Mouse (Mus musculus) intestine, embryonic 16.5 days (tissue): Measurements from ENCODE around the gene Large1. TPM values are rescaled to one million over a fixed set of nuclear protein-coding genes. Genes with fewer than 3 reads are reported as not detected.
"Not testable (repeated sequence)": the region's sequence is repeated elsewhere in the genome, so short reads cannot be mapped to it uniquely, and the experiment has no call there.

ENCODE experiments used
- ATAC-seq: fragments of 200-750 bp; cut with Nextera tagmentation; 2 replicates; pipeline ENCODE4 v1.8.0; 2017; ENCODE audit warnings: moderate TSS enrichment, moderate library complexity
- H3K27ac ChIP-seq: fragments of 300-500 bp; sonication (generic); 2 replicates; pipeline ENCODE4 v1.5.1; 2014; ENCODE audit warnings: mild to moderate bottlenecking, low read length
- H3K27me3 ChIP-seq: fragments of 300-500 bp; sonication (generic); replicated peaks from 2 replicates; pipeline ENCODE4 v1.6.1; 2014; ENCODE audit warnings: low read length, control low read depth, mixed read lengths; ENCODE audit not compliant: control insufficient read depth, insufficient read depth
- H3K36me3 ChIP-seq: fragments of 300-500 bp; sonication (generic); 2 replicates; pipeline ENCODE4 v1.6.1; 2014; ENCODE audit warnings: low read length, control low read depth; ENCODE audit not compliant: control insufficient read depth, insufficient read depth
- H3K4me1 ChIP-seq: fragments of 300-500 bp; sonication (generic); 2 replicates; pipeline ENCODE4 v1.6.1; 2014; ENCODE audit warnings: low read length, control low read depth, mixed read lengths; ENCODE audit not compliant: control insufficient read depth, insufficient read depth
- H3K4me2 ChIP-seq: fragments of 300-500 bp; sonication (generic); 2 replicates; pipeline ENCODE4 v1.6.1; 2014; ENCODE audit warnings: low read depth, low read length, control low read depth
- H3K4me3 ChIP-seq: fragments of 300-500 bp; sonication (generic); 2 replicates; pipeline ENCODE4 v1.5.1; 2014; ENCODE audit warnings: mild to moderate bottlenecking, low read length
- H3K9ac ChIP-seq: fragments of 300-500 bp; sonication (generic); 2 replicates; pipeline ENCODE4 v1.6.1; 2014; ENCODE audit warnings: low read depth, low read length
- H3K9me3 ChIP-seq: fragments of 300-500 bp; sonication (generic); 2 replicates; pipeline ENCODE4 v1.6.1; 2016; ENCODE audit warnings: low read length, control low read depth; ENCODE audit not compliant: control insufficient read depth
- WGBS: fragments of 180-500 bp; shearing (Covaris S2); extraction: QIAGEN DNeasy Blood & Tissue Kit; methylation state at CpG from one replicate; pipeline ENCODE4 v1.1.7; 2014; 5-methylcytosine and 5-hydroxymethylcytosine counted together
- polyA plus RNA-seq: library from polyadenylated mRNA; unstranded; fragments of >200 nt; fragmentation: Nextera tagmentation; extraction: Ambion mirVana; gene quantifications from 2 replicates; pipeline ENCODE4 v1.2.1, GENCODE M21; 2015

The Large1 gene
- polyA plus RNA-seq, 1 experiment from 2014 or later: 5.0 TPM

GRCm38 (mm10) chr8:73275445-73275844, 77.9 kb downstream of the Large1 start:
- H3K9ac ChIP-seq, H3K36me3 ChIP-seq, ATAC-seq, H3K27me3 ChIP-seq, H3K9me3 ChIP-seq, H3K4me2 ChIP-seq, H3K27ac ChIP-seq, H3K4me3 ChIP-seq: not testable (repeated sequence)
- peaks cover 10% of the 10 kb centered on the region; the same call in 1 of the 2 replicates for H3K4me1 ChIP-seq
- 52% methylated on average over 4 of the region's 4 CpGs for WGBS

DNA sequence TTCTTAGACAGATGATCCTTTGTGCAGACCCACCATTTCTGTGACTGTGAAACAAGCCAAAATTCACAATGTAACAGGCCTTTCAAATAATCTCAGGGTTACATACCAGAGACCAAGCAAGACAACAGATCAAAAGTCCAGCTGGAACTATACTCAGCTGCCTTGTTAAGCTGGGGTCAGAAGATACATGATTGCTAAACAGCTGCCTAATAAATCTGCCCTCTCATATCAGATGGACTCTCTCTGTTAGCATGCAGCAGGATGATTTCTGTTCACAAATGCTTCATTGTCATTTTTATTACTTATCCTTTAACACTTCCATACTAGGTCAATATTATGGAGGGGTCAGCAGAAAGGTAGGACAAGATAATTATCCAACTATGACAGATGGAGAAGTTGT, 80.2 kb downstream of the Large1 start:
- Histone ChIP-seq H3K4me3 (no peak overlapping the region), H3K27me3 (no peaks in the 10 kb centered on the region), H3K9me3 (no peaks in the 10 kb centered on the region), H3K9ac (no peak overlapping the region), H3K4me2 (no peak overlapping the region), H3K36me3 (no peaks in the 10 kb centered on the region), H3K27ac (no peak overlapping the region), H3K4me1 (peaks cover 10% of the 10 kb centered on the region; the same call in 1 of the 2 replicates)
- peak; percentile 74 for ATAC-seq

DNA sequence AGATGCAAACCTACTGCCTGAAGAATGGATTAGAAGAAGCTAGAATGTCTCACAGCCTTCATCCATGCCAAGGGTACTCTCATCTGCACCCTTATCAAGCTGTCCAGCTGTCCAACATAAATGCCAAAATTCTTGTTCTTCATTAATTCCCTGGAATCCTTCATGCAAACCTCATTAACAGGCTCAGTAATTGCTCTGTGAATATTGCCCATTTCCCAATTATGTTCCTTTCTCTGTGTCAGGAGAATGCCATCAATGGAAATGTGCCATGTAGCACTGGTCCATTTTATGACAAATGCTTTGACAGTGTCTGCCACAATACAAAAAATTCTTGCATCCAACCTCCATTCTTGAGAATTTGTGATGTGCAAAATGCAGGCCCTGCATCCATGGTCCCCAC, 82.3 kb downstream of the Large1 start:
- no peak for ATAC-seq
- H3K4me2 ChIP-seq: no peak overlapping the region

DNA sequence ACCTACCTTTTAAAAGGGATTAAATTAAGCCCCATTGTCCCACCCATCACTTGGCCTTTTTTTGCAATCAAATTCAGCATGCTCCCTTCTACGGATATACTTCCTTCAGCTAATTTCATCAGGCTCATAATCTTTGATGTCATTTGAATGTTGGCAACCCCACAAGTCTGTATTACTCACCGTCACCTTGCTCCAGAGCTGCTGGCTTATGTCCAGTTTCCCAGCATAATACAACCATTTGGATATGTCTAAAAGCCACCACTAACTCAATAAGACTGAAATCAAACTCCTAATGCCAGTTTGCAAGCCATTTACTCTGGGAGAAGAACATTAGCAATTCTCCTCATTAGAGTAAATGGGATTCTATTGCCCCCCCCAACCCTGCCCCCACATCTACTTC, 95.4 kb downstream of the Large1 start:
- Histone ChIP-seq H3K27me3 (no peaks in the 10 kb centered on the region), H3K4me3 (no peak overlapping the region), H3K9ac (no peak overlapping the region), H3K36me3 (peaks cover 4% of the 10 kb centered on the region; the same call in 1 of the 2 replicates), H3K4me1 (no peaks in the 10 kb centered on the region), H3K27ac (no peak overlapping the region), H3K9me3 (peaks cover 3% of the 10 kb centered on the region; the same call in 1 of the 2 replicates), H3K4me2 (no peak overlapping the region)
- 59% methylated on average over 2 of the region's 2 CpGs for WGBS
- ATAC-seq: no peak

More for the DNA sequence above, 82.3 kb downstream of the Large1 start:
- no peaks in the 10 kb centered on the region for H3K9me3 ChIP-seq
- H3K36me3 ChIP-seq: no peaks in the 10 kb centered on the region
- no peak overlapping the region for H3K9ac ChIP-seq
- H3K27ac ChIP-seq: no peak overlapping the region
- no peaks in the 10 kb centered on the region for H3K27me3 ChIP-seq
- H3K4me1 ChIP-seq: peaks cover 10% of the 10 kb centered on the region; the same call in 1 of the 2 replicates
- H3K4me3 ChIP-seq: no peak overlapping the region

GRCm38 (mm10) chr8:73244186-73244585, 109.2 kb downstream of the Large1 start:
- 93% methylated on average over 3 of the region's 3 CpGs for WGBS
- Histone ChIP-seq H3K9me3 (no peaks in the 10 kb centered on the region; the same call in 1 of the 2 replicates), H3K36me3 (no peaks in the 10 kb centered on the region), H3K27ac (no peak overlapping the region), H3K4me2 (no peak overlapping the region), H3K4me1 (no peaks in the 10 kb centered on the region), H3K27me3 (no peaks in the 10 kb centered on the region), H3K9ac (no peak overlapping the region), H3K4me3 (no peak overlapping the region)
- ATAC-seq: no peak

GRCm38 (mm10) chr8:73242066-73242465, 111.3 kb downstream of the Large1 start:
- Histone ChIP-seq H3K36me3 (no peaks in the 10 kb centered on the region), H3K9me3 (no peaks in the 10 kb centered on the region; the same call in 1 of the 2 replicates), H3K27me3 (no peaks in the 10 kb centered on the region), H3K9ac (no peak overlapping the region), H3K4me1 (no peaks in the 10 kb centered on the region), H3K4me3 (no peak overlapping the region), H3K4me2 (no peak overlapping the region), H3K27ac (no peak overlapping the region)
- ATAC-seq: no peak
- 64% methylated on average over 1 of the region's 1 CpGs for WGBS

- no peak overlapping the region for H3K4me2 ChIP-seq
- no peak overlapping the region for H3K9ac ChIP-seq
- H3K36me3 ChIP-seq: no peaks in the 10 kb centered on the region
- no peak overlapping the region for H3K4me3 ChIP-seq
- 84% methylated on average over 1 of the region's 1 CpGs for WGBS
- ATAC-seq: no peak
- no peak overlapping the region for H3K27ac ChIP-seq
- H3K4me1 ChIP-seq: no peaks in the 10 kb centered on the region
- H3K9me3 ChIP-seq: no peaks in the 10 kb centered on the region
- no peaks in the 10 kb centered on the region for H3K27me3 ChIP-seq
These were observed 119.1 kb downstream of the Large1 start for GRCm38 (mm10) chr8:73234209-73234608.

DNA sequence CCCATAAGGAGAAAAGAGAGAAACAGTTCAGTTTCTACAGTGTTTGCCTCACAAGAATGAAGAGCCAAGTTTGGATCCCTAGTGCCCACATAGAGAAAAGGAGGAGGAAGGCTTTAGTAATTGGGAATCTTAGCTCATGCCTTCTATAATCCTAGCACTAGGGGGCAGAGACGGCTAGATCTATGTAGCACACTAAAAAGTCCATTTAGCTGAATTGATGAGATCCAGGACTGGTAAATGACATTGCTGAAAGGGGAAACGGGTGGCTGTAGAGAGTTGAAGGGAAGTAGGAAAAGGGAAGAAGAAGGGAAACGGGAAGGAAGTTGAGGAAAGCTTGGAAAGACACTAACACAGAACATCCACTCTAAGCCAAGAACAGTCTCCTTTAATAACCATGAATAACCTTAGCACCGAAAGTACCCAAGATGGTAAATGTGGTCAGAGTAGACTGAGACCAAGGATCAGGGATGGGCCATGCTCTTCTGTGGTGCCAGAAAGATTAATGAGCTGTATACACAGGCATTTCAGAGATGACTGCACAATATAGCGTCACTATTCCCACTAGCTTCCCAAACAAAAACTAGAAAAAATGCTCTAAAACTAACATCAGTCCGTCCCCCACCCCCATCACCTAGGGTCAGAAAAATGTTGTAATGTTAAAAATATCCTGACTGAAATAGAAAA, 119.8 kb downstream of the Large1 start:
- peak; percentile 53; the same call in 1 of the 2 replicates for ATAC-seq
- H3K27ac ChIP-seq: no peak overlapping the region
- no peak overlapping the region for H3K4me3 ChIP-seq
- no peak overlapping the region for H3K9ac ChIP-seq
- WGBS: 42% methylated on average over 6 of the region's 6 CpGs
- no peaks in the 10 kb centered on the region for H3K4me1 ChIP-seq
- no peaks in the 10 kb centered on the region for H3K36me3 ChIP-seq
- no peaks in the 10 kb centered on the region for H3K27me3 ChIP-seq
- no peak overlapping the region for H3K4me2 ChIP-seq
- H3K9me3 ChIP-seq: no peaks in the 10 kb centered on the region

DNA sequence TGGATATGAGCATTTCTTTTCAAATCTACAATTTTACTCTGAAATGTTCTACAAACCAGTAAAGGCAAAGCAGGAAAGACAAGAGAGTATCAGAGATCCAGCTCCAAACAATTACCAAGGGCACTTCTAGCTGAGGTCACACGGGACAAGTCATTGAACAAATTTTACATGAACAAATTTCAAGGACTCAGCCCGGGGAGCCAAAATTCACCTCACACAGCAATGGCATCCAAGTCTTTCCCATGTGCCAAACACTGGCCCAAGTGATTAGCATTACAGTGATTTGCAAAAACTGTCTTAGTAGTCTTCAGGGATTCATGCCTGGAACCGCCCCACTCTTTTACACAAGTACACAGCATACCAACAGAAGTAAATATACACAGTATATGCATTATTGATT, 126.5 kb downstream of the Large1 start:
- H3K4me3 ChIP-seq: no peak overlapping the region
- H3K27me3 ChIP-seq: no peaks in the 10 kb centered on the region
- ATAC-seq: no peak
- H3K4me1 ChIP-seq: no peaks in the 10 kb centered on the region
- no peak overlapping the region for H3K4me2 ChIP-seq
- no peaks in the 10 kb centered on the region for H3K9me3 ChIP-seq
- 82% methylated on average over 3 of the region's 3 CpGs for WGBS
- no peaks in the 10 kb centered on the region for H3K36me3 ChIP-seq
- H3K27ac ChIP-seq: no peak overlapping the region
- H3K9ac ChIP-seq: no peak overlapping the region

DNA sequence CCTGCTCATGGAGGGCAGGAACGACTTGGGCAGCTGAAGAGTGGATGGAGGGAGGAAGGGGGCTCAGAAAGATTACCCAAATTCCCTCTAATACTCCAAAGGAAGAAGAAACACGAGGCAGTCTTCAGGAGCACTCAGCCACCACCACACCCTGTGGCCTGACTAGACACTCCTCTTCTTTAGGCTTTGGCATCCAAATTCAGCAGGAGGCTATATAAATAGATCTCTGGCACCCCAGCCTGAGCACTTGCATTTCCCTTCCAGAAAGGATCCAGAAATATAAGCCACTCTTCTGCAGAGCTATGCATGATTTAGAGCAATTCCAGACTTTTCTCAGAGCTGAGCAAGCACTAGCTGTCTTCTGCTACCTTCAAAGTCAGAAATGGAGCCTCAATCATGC, 127.7 kb downstream of the Large1 start:
- Histone ChIP-seq H3K36me3 (no peaks in the 10 kb centered on the region), H3K9me3 (no peaks in the 10 kb centered on the region), H3K4me1 (no peaks in the 10 kb centered on the region), H3K4me3 (no peak overlapping the region), H3K27me3 (no peaks in the 10 kb centered on the region), H3K4me2 (no peak overlapping the region), H3K27ac (no peak overlapping the region), H3K9ac (no peak overlapping the region)
- ATAC-seq: no peak
- WGBS: 58% methylated on average over 2 of the region's 2 CpGs
